ENCODE assay signal across 8 mouse cellular contexts in genomic region chr11:100849456-100850037, GRCm38 (mm10). TPM values are rescaled to one million over a fixed set of nuclear protein-coding genes. Genes with fewer than 3 reads are reported as not detected.
DNase-seq lines count a peak whose midpoint lies in the region; ATAC-seq and TF ChIP-seq lines count a peak whose summit lies in the region.

No protein-coding gene starts in this region.

- DNase-seq in lung, adult 2 months, result peak; percentile 21
- DNase-seq in lung, postnatal 25 days (ENCODE audit: low spot score), result no peak
- DNase-seq in embryonic facial prominence, embryonic 11.5 days (ENCODE audit: low spot score), result peak; percentile 4
- DNase-seq in spleen, postnatal 14 days (ENCODE audit: low spot score in 2 of 2), result no peak
- DNase-seq in layer of hippocampus, postnatal 36 days, result no peak
- no peak for DNase-seq in cerebellum, adult 18-20 months

- H3K9ac ChIP-seq in embryonic facial prominence, embryonic 11.5 days (replicated peaks; ENCODE audit: low read length), result peak overlapping the region; percentile 96
- H3K9ac ChIP-seq in intestine, postnatal 0 days (ENCODE audit: low read depth, low read length), result peak overlapping the region; percentile 98
- peak overlapping the region; percentile 96 for H3K9ac ChIP-seq in neural tube, embryonic 13.5 days

- H3K27me3 ChIP-seq in embryonic facial prominence, embryonic 11.5 days (ENCODE audit: control insufficient read depth, insufficient read depth, low read length), result no peaks in the 10 kb centered on the region
- no peaks in the 10 kb centered on the region; the same call in 1 of the 2 replicates for H3K27me3 ChIP-seq in intestine, postnatal 0 days (replicated peaks; ENCODE audit: control insufficient read depth, insufficient read depth, low read length)
- H3K27me3 ChIP-seq in neural tube, embryonic 13.5 days, result peaks cover 17% of the 10 kb centered on the region

- peak overlapping the region; percentile 94 for H3K4me2 ChIP-seq in embryonic facial prominence, embryonic 11.5 days (ENCODE audit: low read depth, low read length)
- H3K4me2 ChIP-seq in intestine, postnatal 0 days (replicated peaks; ENCODE audit: low read depth), result peak overlapping the region; percentile 89
- peak overlapping the region; percentile 87 for H3K4me2 ChIP-seq in neural tube, embryonic 13.5 days

- no peaks in the 10 kb centered on the region for H3K9me3 ChIP-seq in embryonic facial prominence, embryonic 11.5 days (replicated peaks; ENCODE audit: control insufficient read depth, low read length)
- no peaks in the 10 kb centered on the region for H3K9me3 ChIP-seq in intestine, postnatal 0 days (ENCODE audit: control insufficient read depth)
- no peaks in the 10 kb centered on the region for H3K9me3 ChIP-seq in neural tube, embryonic 13.5 days

- peaks cover 10% of the 10 kb centered on the region for H3K4me1 ChIP-seq in lung, adult 2 months (ENCODE audit: control insufficient read depth, insufficient read depth, low read length)
- no peaks in the 10 kb centered on the region; the same call in 1 of the 2 replicates for H3K4me1 ChIP-seq in embryonic facial prominence, embryonic 11.5 days (ENCODE audit: control insufficient read depth, insufficient read depth, low read length)
- H3K4me1 ChIP-seq in intestine, postnatal 0 days (replicated peaks; ENCODE audit: control insufficient read depth, insufficient read depth, low read length), result peaks cover 3% of the 10 kb centered on the region; the same call in 1 of the 2 replicates
- peaks cover 28% of the 10 kb centered on the region for H3K4me1 ChIP-seq in neural tube, embryonic 13.5 days (replicated peaks)

- TF ChIP-seq POLR2A in lung, adult 2 months (IDR thresholded peaks at IDR 0.05; ENCODE audit: borderline replicate concordance, extremely low read depth, low read depth, low read length), result no peak

- ATAC-seq in embryonic facial prominence, embryonic 11.5 days (replicated peaks; ENCODE audit: insufficient number of reproducible peaks, low FRiP score, low TSS enrichment, low read depth), result no peak
- no peak for ATAC-seq in intestine, postnatal 0 days
- ATAC-seq in neural tube, embryonic 13.5 days (ENCODE audit: low read depth), result 0 out of 2 replicates have a peak, but pooled peaks have one; percentile 12

- WGBS in lung, adult 2 months, result 2% methylated on average over 13 of the region's 13 CpGs
- WGBS in embryonic facial prominence, embryonic 11.5 days, result 3% methylated on average over 12 of the region's 13 CpGs
- 5% methylated on average over 12 of the region's 13 CpGs for WGBS in intestine, postnatal 0 days
- 5% methylated on average over 13 of the region's 13 CpGs for WGBS in neural tube, embryonic 13.5 days

- TF ChIP-seq CTCF in lung, adult 2 months (IDR thresholded peaks at IDR 0.05; ENCODE audit: insufficient read depth, low read length), result no peak
- TF ChIP-seq CTCF in intestine, postnatal 0 days (IDR thresholded peaks at IDR 0.05; ENCODE audit: low read depth), result no peak

- H3K27ac ChIP-seq in embryonic facial prominence, embryonic 11.5 days (replicated peaks; ENCODE audit: low read depth, low read length), result no peak overlapping the region
- peak overlapping the region; percentile 94 for H3K27ac ChIP-seq in intestine, postnatal 0 days (ENCODE audit: low read depth, low read length)
- H3K27ac ChIP-seq in neural tube, embryonic 13.5 days (replicated peaks), result peak overlapping the region; percentile 88

- H3K4me3 ChIP-seq in lung, adult 2 months (replicated peaks; ENCODE audit: extremely low read depth, low read depth, low read length), result peak overlapping the region; percentile 95
- H3K4me3 ChIP-seq in embryonic facial prominence, embryonic 11.5 days (ENCODE audit: low read depth, low read length), result peak overlapping the region; percentile 91
- peak overlapping the region; percentile 96 for H3K4me3 ChIP-seq in intestine, postnatal 0 days (ENCODE audit: low read depth, low read length)
- H3K4me3 ChIP-seq in neural tube, embryonic 13.5 days, result peak overlapping the region; percentile 93

- no peaks in the 10 kb centered on the region for H3K36me3 ChIP-seq in embryonic facial prominence, embryonic 11.5 days (replicated peaks; ENCODE audit: control insufficient read depth, insufficient read depth, low read depth, low read length)
- no peaks in the 10 kb centered on the region for H3K36me3 ChIP-seq in intestine, postnatal 0 days (ENCODE audit: control insufficient read depth, insufficient read depth)
- H3K36me3 ChIP-seq in neural tube, embryonic 13.5 days, result no peaks in the 10 kb centered on the region

RNA-seq across cellular contexts. Expression of gene Stat5b, which starts 1.0 kb away (rescaled TPM):
- polyA plus RNA-seq in lung, adult 2 months (2012; rRNA removed), result 38.8 and 44.7 TPM in 2 replicates
- polyA plus RNA-seq in embryonic facial prominence, embryonic 11.5 days (2014; fragmentation: Nextera tagmentation; extraction: Ambion mirVana), result 17.9 and 18.1 TPM in 2 replicates
- polyA plus RNA-seq in intestine, postnatal 0 days (2015; fragmentation: Nextera tagmentation; extraction: Ambion mirVana), result 13.0 and 13.3 TPM in 2 replicates
- 17.2 TPM in 2 replicates for polyA plus RNA-seq in neural tube, embryonic 13.5 days (2015; fragmentation: Nextera tagmentation; extraction: Ambion mirVana)
- total RNA-seq in layer of hippocampus, postnatal 36 days (2021), result 10 to 100 TPM; 11.7 to 12.7 TPM

RNA-seq across cellular contexts. Expression of gene Stat5a, which starts 9.6 kb away (rescaled TPM):
- polyA plus RNA-seq in lung, adult 2 months (2012; rRNA removed), result 19.0 and 20.4 TPM in 2 replicates
- 1.6 and 1.9 TPM in 2 replicates for polyA plus RNA-seq in embryonic facial prominence, embryonic 11.5 days (2014; fragmentation: Nextera tagmentation; extraction: Ambion mirVana)
- 4.8 TPM in 2 replicates for polyA plus RNA-seq in intestine, postnatal 0 days (2015; fragmentation: Nextera tagmentation; extraction: Ambion mirVana)
- polyA plus RNA-seq in neural tube, embryonic 13.5 days (2015; fragmentation: Nextera tagmentation; extraction: Ambion mirVana), result 1.6 and 1.9 TPM in 2 replicates
- 1 to 10 TPM; 1.1 to 1.5 TPM for total RNA-seq in layer of hippocampus, postnatal 36 days (2021)

Comparison
In these comparisons a context has a peak if more than half of its experiments do, and no peak if none do; other contexts are left out.
1. DNase-seq: peak in lung, adult 2 months (single experiment) and embryonic facial prominence, embryonic 11.5 days (single experiment); none in lung, postnatal 25 days (single experiment), spleen, postnatal 14 days (0 of 2), layer of hippocampus, postnatal 36 days (0 of 2) and cerebellum, adult 18-20 months (0 of 2).
2. Peak in every context shown above with its lines, with median percentiles within 50 percentile points of each other: H3K4me3 ChIP-seq, H3K4me2 ChIP-seq and H3K9ac ChIP-seq.